Mouse (Mus musculus) bone marrow macrophage, adult 2 months (primary cell): Measurements from ENCODE around the gene Ptpn12.

Experiments used
- CTCF ChIP-seq: IDR thresholded peaks from 2 replicates; pipeline ENCODE4 v1.5.1; 2012; ENCODE audit warnings: low read depth, mild to moderate bottlenecking, low read length, moderate library complexity
- POLR2A ChIP-seq: IDR thresholded peaks from 2 replicates; pipeline ENCODE4 v1.6.1; 2012; ENCODE audit warnings: mild to moderate bottlenecking, low read depth, low read length, borderline replicate concordance

- TF ChIP-seq POLR2A (no peak), CTCF (no peak)
These were observed 35.5 kb upstream of the Ptpn12 start for GRCm38 (mm10) chr5:21091179-21091578.
